8 mouse cellular contexts compared by ENCODE assay signal in genomic region chr1:37428911-37429310, GRCm38 (mm10). TPM values are rescaled to one million over a fixed set of nuclear protein-coding genes. Genes with fewer than 3 reads are reported as not detected.
DNase-seq lines count a peak whose midpoint lies in the region; ATAC-seq and TF ChIP-seq lines count a peak whose summit lies in the region.

No protein-coding gene starts in this region.

- peak overlapping the region; percentile 91 for H3K9ac ChIP-seq in hindbrain, embryonic 15.5 days
- peak overlapping the region; percentile 93; the same call in 1 of the 2 replicates for H3K9ac ChIP-seq in midbrain, embryonic 15.5 days

- no peak for ATAC-seq in hindbrain, embryonic 15.5 days (ENCODE audit: low FRiP score, low read depth)
- no peak for ATAC-seq in midbrain, embryonic 15.5 days (replicated peaks)

- DNase-seq in left cerebral cortex, adult 2 months (ENCODE audit: extremely low spot score in 1 of 2, low spot score in 2 of 2) = no peak
- DNase-seq in left cerebral cortex, postnatal 4 days = no peak
- DNase-seq in right cerebral cortex, postnatal 4 days = no peak
- DNase-seq in thymus, adult 18-20 months = no peak
- DNase-seq in retina, postnatal 1 day = no peak

- H3K27me3 ChIP-seq in hindbrain, embryonic 15.5 days = no peaks in the 10 kb centered on the region
- no peaks in the 10 kb centered on the region for H3K27me3 ChIP-seq in midbrain, embryonic 15.5 days (replicated peaks)

- peaks cover 43% of the 10 kb centered on the region for H3K36me3 ChIP-seq in hindbrain, embryonic 15.5 days
- peaks cover 13% of the 10 kb centered on the region; the same call in 1 of the 2 replicates for H3K36me3 ChIP-seq in midbrain, embryonic 15.5 days (replicated peaks)

- no peak overlapping the region for H3K27ac ChIP-seq in left cerebral cortex, adult 2 months
- no peak overlapping the region for H3K27ac ChIP-seq in cortical plate, adult 2 months (ENCODE audit: insufficient read depth, low read length)
- no peak overlapping the region for H3K27ac ChIP-seq in hindbrain, embryonic 15.5 days (replicated peaks)
- H3K27ac ChIP-seq in midbrain, embryonic 15.5 days = no peak overlapping the region

- TF ChIP-seq CTCF in left cerebral cortex, adult 2 months (IDR thresholded peaks at IDR 0.05) = no peak
- TF ChIP-seq CTCF in cortical plate, adult 2 months (IDR thresholded peaks at IDR 0.05; ENCODE audit: extremely low read depth, insufficient read depth, low read length) = no peak

- H3K4me3 ChIP-seq in left cerebral cortex, adult 2 months = peak overlapping the region; percentile 87
- H3K4me3 ChIP-seq in cortical plate, adult 2 months (ENCODE audit: insufficient read depth, low read length) = peak overlapping the region; percentile 87
- H3K4me3 ChIP-seq in hindbrain, embryonic 15.5 days = peak overlapping the region; percentile 84
- H3K4me3 ChIP-seq in midbrain, embryonic 15.5 days = peak overlapping the region; percentile 92

- H3K4me1 ChIP-seq in cortical plate, adult 2 months (ENCODE audit: control insufficient read depth, insufficient read depth, low read length) = peaks cover 5% of the 10 kb centered on the region
- H3K4me1 ChIP-seq in hindbrain, embryonic 15.5 days (replicated peaks) = peaks cover 32% of the 10 kb centered on the region
- H3K4me1 ChIP-seq in midbrain, embryonic 15.5 days = peaks cover 38% of the 10 kb centered on the region

- TF ChIP-seq POLR2A in cortical plate, adult 2 months (IDR thresholded peaks at IDR 0.05; ENCODE audit: extremely low read depth, insufficient read depth, low read length) = no peak

- WGBS in hindbrain, embryonic 15.5 days = 82% methylated on average over 2 of the region's 2 CpGs
- 82% methylated on average over 2 of the region's 2 CpGs for WGBS in midbrain, embryonic 15.5 days

- intact Hi-C loops in left cerebral cortex, adult 2 months (cut with DNase I) = no loop called here
- intact Hi-C loops in left cerebral cortex, postnatal 4 days (cut with DNase I) = no loop called here

- H3K9me3 ChIP-seq in hindbrain, embryonic 15.5 days = no peaks in the 10 kb centered on the region
- H3K9me3 ChIP-seq in midbrain, embryonic 15.5 days = 0 out of 2 replicates have a peak, but pooled peaks cover 5% of the 10 kb centered on the region

- H3K4me2 ChIP-seq in hindbrain, embryonic 15.5 days = peak overlapping the region; percentile 84
- peak overlapping the region; percentile 81 for H3K4me2 ChIP-seq in midbrain, embryonic 15.5 days

RNA-seq across cellular contexts. Expression of gene Coa5, which starts 1.0 kb away (rescaled TPM):
- 10 to 100 TPM; 63.5 to 64.2 TPM for total RNA-seq in left cerebral cortex, adult 2 months (2021)
- total RNA-seq in left cerebral cortex, postnatal 4 days (2021) = 10 to 100 TPM; 41.0 to 42.0 TPM
- polyA plus RNA-seq in cortical plate, adult 2 months (2012; rRNA removed) = 65.3 and 71.6 TPM in 2 replicates
- polyA plus RNA-seq in hindbrain, embryonic 15.5 days (2015; fragmentation: Nextera tagmentation; extraction: Ambion mirVana) = 59.8 and 60.1 TPM in 2 replicates
- polyA plus RNA-seq in midbrain, embryonic 15.5 days (2015; fragmentation: Nextera tagmentation; extraction: Ambion mirVana) = 65.6 and 67.6 TPM in 2 replicates

RNA-seq across cellular contexts. Expression of gene Unc50, which starts 1.0 kb away (rescaled TPM):
- 10 to 100 TPM; 55.5 to 59.7 TPM for total RNA-seq in left cerebral cortex, adult 2 months (2021)
- 10 to 100 TPM; 46.9 to 51.8 TPM for total RNA-seq in left cerebral cortex, postnatal 4 days (2021)
- polyA plus RNA-seq in cortical plate, adult 2 months (2012; rRNA removed) = 82.7 and 85.5 TPM in 2 replicates
- 116 and 121 TPM in 2 replicates for polyA plus RNA-seq in hindbrain, embryonic 15.5 days (2015; fragmentation: Nextera tagmentation; extraction: Ambion mirVana)
- polyA plus RNA-seq in midbrain, embryonic 15.5 days (2015; fragmentation: Nextera tagmentation; extraction: Ambion mirVana) = 117 and 121 TPM in 2 replicates
